Mouse (Mus musculus): ENCODE measurements at regions not wholly inside any gene's neighbourhood (a gene's known extent, or its start where the extent isn't known, plus 50 kb on each side); places are given as distances from the start of the nearest gene placed in this dataset.
A peak's percentile ranks its signal among the peaks of the same experiment; 100 is the strongest.
"Not testable (repeated sequence)": the region's sequence is repeated elsewhere in the genome, so short reads cannot be mapped to it uniquely, and the experiment has no call there.

DNA sequence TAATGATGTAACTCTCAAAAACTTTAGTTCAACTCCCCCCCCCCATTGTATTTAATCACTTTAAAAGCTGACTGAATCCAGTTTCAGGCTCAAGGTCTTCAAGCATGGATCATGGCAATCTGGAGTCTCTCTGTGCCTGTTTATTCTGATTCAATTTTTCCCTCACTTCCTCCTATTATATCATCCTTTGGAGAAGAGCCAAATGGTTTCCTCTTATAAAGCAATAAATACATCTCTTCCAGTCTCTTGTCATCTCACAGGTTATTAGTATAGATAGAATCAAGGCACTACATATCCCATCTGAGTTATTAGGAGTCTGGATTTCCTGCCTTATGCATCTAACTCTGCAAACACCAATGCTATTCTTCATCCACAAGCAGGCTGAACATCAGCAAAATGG, 530.2 kb upstream of the Pdcd1 start:
- no peaks in the 10 kb centered on the region for H3K36me3 ChIP-seq
- no peaks in the 10 kb centered on the region for H3K27me3 ChIP-seq
- peak overlapping the region; percentile 70 for H3K27ac ChIP-seq
- 0 out of 2 replicates have a peak, but pooled peaks cover 2% of the 10 kb centered on the region for H3K4me1 ChIP-seq
- no peak overlapping the region for H3K4me3 ChIP-seq
- no peak overlapping the region for H3K9ac ChIP-seq
- H3K9me3 ChIP-seq = no peaks in the 10 kb centered on the region
- ATAC-seq (ENCODE audit: borderline replicate concordance, extremely low read depth, low FRiP score, low TSS enrichment) = peak; percentile 71
- no peak overlapping the region for H3K4me2 ChIP-seq

DNA sequence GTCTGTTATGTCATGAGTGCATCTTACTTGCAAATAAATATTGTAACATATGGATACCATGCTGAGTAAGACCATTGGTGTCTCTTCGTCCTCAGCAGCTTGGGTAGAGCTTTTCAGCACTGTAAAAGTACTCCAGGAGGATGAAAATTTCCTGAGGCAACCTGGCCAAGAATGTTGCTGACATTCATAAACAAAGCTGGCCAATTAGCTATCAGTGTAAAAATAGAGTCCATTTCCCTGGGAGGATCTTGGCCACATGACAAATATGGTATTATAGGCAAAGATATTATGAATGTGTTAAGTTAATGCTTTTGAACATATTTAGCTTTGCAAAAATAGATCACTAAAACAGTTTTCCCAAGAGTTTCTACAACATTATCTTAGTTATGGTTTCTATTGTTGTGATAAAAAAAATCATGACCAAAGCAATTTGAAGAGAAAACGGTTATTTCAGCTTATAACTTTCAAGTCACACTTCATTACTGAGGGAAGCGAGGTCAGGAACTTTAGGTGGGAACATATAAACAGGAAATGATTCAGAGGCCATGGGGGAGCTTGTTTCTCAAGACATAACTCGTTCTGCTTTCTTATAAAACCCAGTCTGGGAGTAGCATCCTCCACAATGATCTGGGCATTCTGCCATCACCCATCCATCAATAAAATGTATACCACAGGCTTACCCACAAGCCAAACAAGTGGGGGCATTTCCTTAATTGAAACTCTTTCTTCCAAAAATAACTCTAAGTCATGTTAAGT, 529.5 kb upstream of the Pdcd1 start:
- Histone ChIP-seq H3K4me1 (0 out of 2 replicates have a peak, but pooled peaks cover 2% of the 10 kb centered on the region), H3K27ac (peak overlapping the region; percentile 75), H3K9me3 (no peaks in the 10 kb centered on the region), H3K27me3 (no peaks in the 10 kb centered on the region), H3K4me2 (no peak overlapping the region), H3K36me3 (no peaks in the 10 kb centered on the region), H3K4me3 (no peak overlapping the region), H3K9ac (no peak overlapping the region)
- peak; percentile 95 for ATAC-seq (ENCODE audit: borderline replicate concordance, extremely low read depth, low FRiP score, low TSS enrichment)
- 21% methylated on average over 4 of the region's 4 CpGs for WGBS

- no peaks in the 10 kb centered on the region for H3K9me3 ChIP-seq
- no peak for ATAC-seq (ENCODE audit: borderline replicate concordance, extremely low read depth, low FRiP score, low TSS enrichment)
- no peaks in the 10 kb centered on the region for H3K27me3 ChIP-seq
- no peak overlapping the region for H3K27ac ChIP-seq
- no peaks in the 10 kb centered on the region for H3K36me3 ChIP-seq
- H3K4me3 ChIP-seq = no peak overlapping the region
- no peak overlapping the region for H3K4me2 ChIP-seq
- 77% methylated on average over 4 of the region's 4 CpGs for WGBS
- H3K4me1 ChIP-seq = no peaks in the 10 kb centered on the region
- no peak overlapping the region for H3K9ac ChIP-seq
Observed at GRCm38 (mm10) chr1:94532773-94533541, 480.6 kb upstream of the Pdcd1 start.

GRCm38 (mm10) chr1:94504080-94504520, 451.7 kb upstream of the Pdcd1 start:
- WGBS = 29% methylated on average over 4 of the region's 4 CpGs
- no peak for ATAC-seq (ENCODE audit: borderline replicate concordance, extremely low read depth, low FRiP score, low TSS enrichment)
- Histone ChIP-seq H3K4me2 (no peak overlapping the region), H3K4me1 (no peaks in the 10 kb centered on the region), H3K9ac (no peak overlapping the region), H3K4me3 (no peak overlapping the region), H3K27me3 (no peaks in the 10 kb centered on the region), H3K9me3 (no peaks in the 10 kb centered on the region), H3K27ac (no peak overlapping the region), H3K36me3 (no peaks in the 10 kb centered on the region)

- no peak overlapping the region for H3K4me2 ChIP-seq
- H3K9ac ChIP-seq = no peak overlapping the region
- H3K27ac ChIP-seq = no peak overlapping the region
- no peak overlapping the region for H3K4me3 ChIP-seq
- 55% methylated on average over 6 of the region's 6 CpGs for WGBS
- no peaks in the 10 kb centered on the region for H3K27me3 ChIP-seq
- no peaks in the 10 kb centered on the region for H3K36me3 ChIP-seq
- no peaks in the 10 kb centered on the region for H3K4me1 ChIP-seq
- no peaks in the 10 kb centered on the region for H3K9me3 ChIP-seq
- no peak for ATAC-seq (ENCODE audit: borderline replicate concordance, extremely low read depth, low FRiP score, low TSS enrichment)
Observed at GRCm38 (mm10) chr1:94503379-94504079, 451.2 kb upstream of the Pdcd1 start.

- no peak for ATAC-seq (ENCODE audit: borderline replicate concordance, extremely low read depth, low FRiP score, low TSS enrichment)
- no peaks in the 10 kb centered on the region for H3K36me3 ChIP-seq
Observed at GRCm38 (mm10) chr1:94502066-94502861, 449.9 kb upstream of the Pdcd1 start.

DNA sequence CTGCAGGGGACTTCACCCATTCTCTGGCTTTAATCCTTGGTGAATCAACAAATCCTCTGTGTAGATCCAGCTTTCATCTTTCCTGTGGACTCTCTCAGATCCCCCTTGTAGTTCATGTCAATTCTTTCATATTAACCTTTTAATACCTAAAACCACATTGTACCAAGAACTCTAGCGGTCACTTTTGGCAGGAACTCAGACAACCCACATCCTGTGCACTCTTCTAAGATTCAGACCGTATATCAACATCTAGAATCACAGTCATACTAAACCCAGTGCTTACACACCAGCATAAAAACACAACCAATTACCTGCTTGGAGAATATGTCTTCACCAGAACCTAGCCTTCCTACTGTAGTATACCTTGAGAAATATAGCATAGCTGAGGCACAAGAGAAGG, 444.6 kb upstream of the Pdcd1 start:
- no peak overlapping the region for H3K4me3 ChIP-seq
- 75% methylated on average over 2 of the region's 2 CpGs for WGBS
- no peak for ATAC-seq (ENCODE audit: borderline replicate concordance, extremely low read depth, low FRiP score, low TSS enrichment)

More at GRCm38 (mm10) chr1:94502066-94502861, 449.9 kb upstream of the Pdcd1 start:
- Histone ChIP-seq H3K27ac (no peak overlapping the region), H3K27me3 (no peaks in the 10 kb centered on the region), H3K4me1 (no peaks in the 10 kb centered on the region), H3K4me3 (no peak overlapping the region), H3K9ac (no peak overlapping the region), H3K4me2 (no peak overlapping the region), H3K9me3 (no peaks in the 10 kb centered on the region)
- WGBS = 32% methylated on average over 6 of the region's 6 CpGs

GRCm38 (mm10) chr1:94496341-94496740, 444.0 kb upstream of the Pdcd1 start:
- ATAC-seq (ENCODE audit: borderline replicate concordance, extremely low read depth, low FRiP score, low TSS enrichment) = no peak
- no peaks in the 10 kb centered on the region for H3K27me3 ChIP-seq
- WGBS = 87% methylated on average over 3 of the region's 3 CpGs

More for the DNA sequence above, 444.6 kb upstream of the Pdcd1 start:
- Histone ChIP-seq H3K9me3 (no peaks in the 10 kb centered on the region), H3K4me2 (no peak overlapping the region), H3K9ac (no peak overlapping the region), H3K27ac (no peak overlapping the region), H3K36me3 (no peaks in the 10 kb centered on the region), H3K27me3 (no peaks in the 10 kb centered on the region), H3K4me1 (no peaks in the 10 kb centered on the region)

GRCm38 (mm10) chr1:94487062-94487461, 434.7 kb upstream of the Pdcd1 start:
- WGBS = 68% methylated on average over 3 of the region's 3 CpGs
- H3K9me3 ChIP-seq = no peaks in the 10 kb centered on the region
- no peak overlapping the region for H3K9ac ChIP-seq
- H3K27me3 ChIP-seq = no peaks in the 10 kb centered on the region
- no peak for ATAC-seq (ENCODE audit: borderline replicate concordance, extremely low read depth, low FRiP score, low TSS enrichment)
- H3K4me3 ChIP-seq = no peak overlapping the region
- no peak overlapping the region for H3K27ac ChIP-seq
- H3K36me3 ChIP-seq = no peaks in the 10 kb centered on the region
- no peaks in the 10 kb centered on the region for H3K4me1 ChIP-seq
- H3K4me2 ChIP-seq = no peak overlapping the region

More at GRCm38 (mm10) chr1:94496341-94496740, 444.0 kb upstream of the Pdcd1 start:
- no peaks in the 10 kb centered on the region for H3K4me1 ChIP-seq
- H3K4me3 ChIP-seq = no peak overlapping the region
- no peak overlapping the region for H3K27ac ChIP-seq
- no peak overlapping the region for H3K9ac ChIP-seq
- H3K9me3 ChIP-seq = no peaks in the 10 kb centered on the region
- H3K4me2 ChIP-seq = no peak overlapping the region
- H3K36me3 ChIP-seq = no peaks in the 10 kb centered on the region

DNA sequence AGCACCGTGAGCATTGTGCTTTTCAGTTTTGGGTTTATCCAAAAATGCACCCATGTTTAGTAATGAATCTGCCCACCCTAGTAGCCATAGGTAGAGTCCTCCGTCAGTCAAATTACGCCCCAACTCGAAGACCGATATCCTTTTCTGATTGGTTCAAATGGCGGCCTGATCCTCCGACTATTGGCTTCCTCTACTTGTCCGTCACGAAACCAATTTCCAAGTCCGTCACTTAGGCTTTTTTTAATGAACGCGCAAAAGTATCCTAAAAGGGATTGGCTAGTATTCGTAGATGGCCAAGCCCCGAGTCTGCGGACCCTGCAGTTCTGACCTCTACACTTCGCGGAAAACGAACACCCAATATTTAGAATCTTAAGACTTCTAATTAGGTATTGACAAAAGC, 417.5 kb upstream of the Pdcd1 start:
- H3K4me1 ChIP-seq, H3K4me2 ChIP-seq, H3K9me3 ChIP-seq, H3K27ac ChIP-seq, H3K9ac ChIP-seq, H3K36me3 ChIP-seq, H3K4me3 ChIP-seq, H3K27me3 ChIP-seq: not testable (repeated sequence)
- peak; percentile 92; the same call in 1 of the 2 replicates for ATAC-seq (ENCODE audit: borderline replicate concordance, extremely low read depth, low FRiP score, low TSS enrichment)
- WGBS = 94% methylated on average over 18 of the region's 18 CpGs

DNA sequence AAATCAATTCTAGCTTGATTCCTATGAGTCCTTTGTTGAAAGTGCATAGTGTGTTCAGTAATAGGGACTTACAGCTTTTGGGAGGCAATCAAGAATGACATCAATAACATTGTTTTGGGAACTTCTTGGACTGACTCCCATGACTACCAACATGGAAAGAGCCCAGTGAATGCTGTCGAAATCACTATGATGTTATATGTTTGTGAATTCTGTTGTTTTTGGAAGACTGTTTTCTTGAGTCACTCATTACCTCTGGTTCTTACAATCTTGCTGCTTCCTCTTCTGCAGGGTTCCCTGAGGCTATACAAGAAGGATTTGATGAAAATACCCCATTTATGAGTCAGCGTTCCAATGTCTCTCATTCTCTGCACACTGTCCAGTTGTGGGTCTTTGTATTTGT, 371.4 kb upstream of the Pdcd1 start:
- Histone ChIP-seq H3K27ac (no peak overlapping the region), H3K27me3 (no peaks in the 10 kb centered on the region), H3K9me3 (no peaks in the 10 kb centered on the region), H3K4me3 (no peak overlapping the region), H3K9ac (no peak overlapping the region), H3K36me3 (no peaks in the 10 kb centered on the region), H3K4me2 (no peak overlapping the region), H3K4me1 (no peaks in the 10 kb centered on the region)
- ATAC-seq (ENCODE audit: borderline replicate concordance, extremely low read depth, low FRiP score, low TSS enrichment) = no peak
- WGBS = 84% methylated on average over 2 of the region's 2 CpGs
